Mouse (Mus musculus) hindbrain, embryonic 16.5 days (tissue): Measurements from ENCODE around the gene Gan. TPM values are rescaled to one million over a fixed set of nuclear protein-coding genes. Genes with fewer than 3 reads are reported as not detected.

ENCODE experiments used
- ATAC-seq: fragments of 200-750 bp; cut with Nextera tagmentation; 2 replicates; pipeline ENCODE4 v1.8.0; 2017; ENCODE audit warnings: moderate TSS enrichment, moderate library complexity
- H3K27ac ChIP-seq: fragments of 300-500 bp; sonication (generic); 2 replicates; pipeline ENCODE4 v1.5.1; 2014; ENCODE audit warnings: low read depth, mild to moderate bottlenecking, control low read depth, low read length, moderate library complexity
- H3K27me3 ChIP-seq: fragments of 300-500 bp; sonication (generic); replicated peaks from 2 replicates; pipeline ENCODE4 v1.6.1; 2014; ENCODE audit warnings: low read length; ENCODE audit not compliant: control insufficient read depth, insufficient read depth
- H3K36me3 ChIP-seq: fragments of 300-500 bp; sonication (generic); 2 replicates; pipeline ENCODE4 v1.6.1; 2014; ENCODE audit warnings: mild to moderate bottlenecking, low read length, moderate library complexity, mixed read lengths; ENCODE audit not compliant: control insufficient read depth, insufficient read depth
- H3K4me1 ChIP-seq: fragments of 300-500 bp; sonication (generic); 2 replicates; pipeline ENCODE4 v1.6.1; 2014; ENCODE audit warnings: low read depth, low read length; ENCODE audit not compliant: control insufficient read depth, insufficient read depth
- H3K4me2 ChIP-seq: fragments of 300-500 bp; sonication (generic); 2 replicates; pipeline ENCODE4 v1.6.1; 2014; ENCODE audit warnings: mild to moderate bottlenecking, low read length, control low read depth, moderate library complexity
- H3K4me3 ChIP-seq: fragments of 300-500 bp; sonication (generic); 2 replicates; pipeline ENCODE4 v1.5.1; 2014; ENCODE audit warnings: mild to moderate bottlenecking, low read length, control low read depth, moderate library complexity
- H3K9ac ChIP-seq: fragments of 300-500 bp; sonication (generic); 2 replicates; pipeline ENCODE4 v1.6.1; 2014; ENCODE audit warnings: low read depth, mild to moderate bottlenecking, control low read depth, low read length, moderate library complexity
- H3K9me3 ChIP-seq: fragments of 300-500 bp; sonication (generic); 2 replicates; pipeline ENCODE4 v1.6.1; 2014; ENCODE audit warnings: mild to moderate bottlenecking, low read length, moderate library complexity; ENCODE audit not compliant: control insufficient read depth
- WGBS: fragments of 180-500 bp; shearing (Covaris S2); extraction: QIAGEN DNeasy Blood & Tissue Kit; methylation state at CpG from one replicate; pipeline ENCODE4 v1.1.7; 2014; 5-methylcytosine and 5-hydroxymethylcytosine counted together
- polyA plus RNA-seq: library from polyadenylated mRNA; unstranded; fragments of >200 nt; fragmentation: Nextera tagmentation; extraction: Ambion mirVana; gene quantifications from 2 replicates; pipeline ENCODE4 v1.2.1, GENCODE M21; 2015

The Gan gene
- polyA plus RNA-seq, 1 experiment from 2014 or later: 2.8 TPM

DNA sequence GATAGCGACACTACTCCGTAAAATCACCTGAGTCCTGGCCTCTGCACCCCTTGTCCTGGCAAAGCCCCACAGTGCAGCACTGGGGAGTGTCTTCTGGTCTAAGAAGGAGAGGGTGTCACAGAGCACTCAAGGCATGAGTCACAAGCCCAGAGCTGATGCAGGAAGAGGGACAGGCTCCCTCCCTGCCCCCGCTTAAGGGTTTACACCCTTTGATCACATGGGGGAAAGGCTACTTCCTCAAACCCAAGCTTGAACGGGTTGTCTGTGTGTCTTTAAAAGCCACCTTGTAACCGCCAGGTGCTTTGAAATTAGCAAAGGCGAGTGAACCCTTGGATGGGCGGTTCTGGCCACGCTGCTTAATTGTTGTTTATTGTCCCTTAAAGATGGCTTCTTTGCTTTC is 36.7 kb upstream of the Gan start:
- H3K27ac ChIP-seq: no peak overlapping the region
- no peaks in the 10 kb centered on the region for H3K4me1 ChIP-seq
- H3K4me2 ChIP-seq: no peak overlapping the region
- no peaks in the 10 kb centered on the region for H3K27me3 ChIP-seq
- H3K9me3 ChIP-seq: no peaks in the 10 kb centered on the region
- no peak overlapping the region for H3K4me3 ChIP-seq
- 59% methylated on average over 8 of the region's 8 CpGs for WGBS
- no peak overlapping the region for H3K9ac ChIP-seq
- ATAC-seq: no peak
- no peaks in the 10 kb centered on the region for H3K36me3 ChIP-seq

GRCm38 (mm10) chr8:117123850-117124633 is 33.9 kb upstream of the Gan start:
- Histone ChIP-seq H3K4me3 (no peak overlapping the region), H3K4me2 (no peak overlapping the region)
- no peak for ATAC-seq

GRCm38 (mm10) chr8:117125854-117126253 is 32.1 kb upstream of the Gan start:
- WGBS: 97% methylated on average over 3 of the region's 3 CpGs
- H3K9me3 ChIP-seq: no peaks in the 10 kb centered on the region
- no peaks in the 10 kb centered on the region for H3K4me1 ChIP-seq
- no peak overlapping the region for H3K4me2 ChIP-seq
- H3K36me3 ChIP-seq: no peaks in the 10 kb centered on the region
- no peak overlapping the region for H3K9ac ChIP-seq
- no peak overlapping the region for H3K27ac ChIP-seq
- no peak for ATAC-seq
- no peak overlapping the region for H3K4me3 ChIP-seq
- H3K27me3 ChIP-seq: no peaks in the 10 kb centered on the region

More at GRCm38 (mm10) chr8:117123850-117124633, 33.9 kb upstream of the Gan start:
- H3K27me3 ChIP-seq: no peaks in the 10 kb centered on the region
- 82% methylated on average over 13 of the region's 13 CpGs for WGBS
- no peak overlapping the region for H3K27ac ChIP-seq
- no peaks in the 10 kb centered on the region for H3K9me3 ChIP-seq
- no peak overlapping the region for H3K9ac ChIP-seq
- no peaks in the 10 kb centered on the region for H3K36me3 ChIP-seq
- H3K4me1 ChIP-seq: no peaks in the 10 kb centered on the region

- no peak for ATAC-seq
- WGBS: 95% methylated on average over 3 of the region's 3 CpGs
- no peaks in the 10 kb centered on the region for H3K27me3 ChIP-seq
- no peak overlapping the region for H3K27ac ChIP-seq
- H3K4me3 ChIP-seq: no peak overlapping the region
- H3K4me1 ChIP-seq: no peaks in the 10 kb centered on the region
- no peaks in the 10 kb centered on the region for H3K9me3 ChIP-seq
- no peak overlapping the region for H3K4me2 ChIP-seq
- H3K9ac ChIP-seq: no peak overlapping the region
- H3K36me3 ChIP-seq: no peaks in the 10 kb centered on the region
Measured at GRCm38 (mm10) chr8:117126411-117126810, 31.5 kb upstream of the Gan start.

- Histone ChIP-seq H3K4me1 (no peaks in the 10 kb centered on the region), H3K9me3 (no peaks in the 10 kb centered on the region), H3K36me3 (no peaks in the 10 kb centered on the region), H3K9ac (no peak overlapping the region), H3K4me3 (no peak overlapping the region), H3K4me2 (no peak overlapping the region), H3K27me3 (no peaks in the 10 kb centered on the region), H3K27ac (no peak overlapping the region)
- WGBS: 88% methylated on average over 8 of the region's 8 CpGs
- ATAC-seq: no peak
Measured at GRCm38 (mm10) chr8:117127063-117127462, 30.9 kb upstream of the Gan start.

GRCm38 (mm10) chr8:117133702-117134101 is 24.2 kb upstream of the Gan start:
- no peak overlapping the region for H3K27ac ChIP-seq
- 94% methylated on average over 3 of the region's 3 CpGs for WGBS
- no peaks in the 10 kb centered on the region for H3K27me3 ChIP-seq
- no peak overlapping the region for H3K9ac ChIP-seq
- no peak for ATAC-seq
- no peaks in the 10 kb centered on the region for H3K9me3 ChIP-seq
- H3K4me1 ChIP-seq: no peaks in the 10 kb centered on the region
- no peaks in the 10 kb centered on the region for H3K36me3 ChIP-seq
- no peak overlapping the region for H3K4me2 ChIP-seq
- H3K4me3 ChIP-seq: no peak overlapping the region

DNA sequence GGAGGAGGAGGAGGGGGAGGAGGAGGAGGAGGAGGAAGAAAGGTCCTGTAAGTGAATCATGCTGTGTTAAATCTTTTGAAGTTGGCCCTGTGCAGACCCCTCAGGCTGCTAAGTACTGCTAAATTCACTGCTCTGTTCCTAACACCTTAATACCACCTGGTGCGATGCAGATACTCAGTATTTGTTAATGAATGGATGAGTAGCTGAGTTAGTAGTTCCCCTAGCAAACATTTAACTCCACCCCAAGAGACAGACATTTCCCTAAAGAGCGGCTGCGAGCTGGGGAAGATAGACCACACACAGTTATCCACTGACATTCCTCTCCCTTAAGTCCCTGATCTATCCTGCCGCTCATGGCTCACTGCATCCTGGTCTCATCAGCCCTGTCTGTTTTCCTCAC is 21.6 kb upstream of the Gan start:
- no peak overlapping the region for H3K9ac ChIP-seq
- no peak overlapping the region for H3K27ac ChIP-seq
- H3K9me3 ChIP-seq: no peaks in the 10 kb centered on the region; the same call in 1 of the 2 replicates
- H3K27me3 ChIP-seq: no peaks in the 10 kb centered on the region
- no peaks in the 10 kb centered on the region for H3K36me3 ChIP-seq
- no peak for ATAC-seq
- no peak overlapping the region for H3K4me3 ChIP-seq
- H3K4me2 ChIP-seq: no peak overlapping the region
- no peaks in the 10 kb centered on the region for H3K4me1 ChIP-seq
- 23% methylated on average over 4 of the region's 4 CpGs for WGBS

GRCm38 (mm10) chr8:117136763-117137162 is 21.2 kb upstream of the Gan start:
- no peaks in the 10 kb centered on the region for H3K36me3 ChIP-seq
- 56% methylated on average over 2 of the region's 2 CpGs for WGBS
- no peak overlapping the region for H3K4me3 ChIP-seq
- no peaks in the 10 kb centered on the region; the same call in 1 of the 2 replicates for H3K9me3 ChIP-seq
- no peak overlapping the region for H3K9ac ChIP-seq
- H3K4me1 ChIP-seq: no peaks in the 10 kb centered on the region
- no peaks in the 10 kb centered on the region for H3K27me3 ChIP-seq
- no peak overlapping the region for H3K27ac ChIP-seq
- no peak overlapping the region for H3K4me2 ChIP-seq
- ATAC-seq: no peak

DNA sequence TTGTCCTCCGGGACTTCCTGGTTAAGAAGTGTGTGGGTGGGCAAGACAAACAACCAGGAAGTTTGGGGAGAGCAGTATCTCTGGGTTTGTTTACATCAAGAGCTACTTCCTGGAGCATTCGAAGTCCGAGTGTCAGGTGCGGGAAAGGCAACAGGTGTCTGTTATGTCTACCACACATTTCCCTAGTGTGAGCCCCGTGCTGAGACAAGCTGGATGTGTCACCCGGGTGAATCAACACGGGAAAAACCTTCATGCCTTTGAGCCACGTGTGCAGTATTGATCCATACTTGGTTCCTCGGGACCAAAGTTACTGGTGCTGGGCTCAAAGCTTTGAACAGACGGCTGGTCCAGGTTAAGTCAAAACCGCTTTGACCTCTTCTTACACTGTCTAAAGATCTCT is 20.6 kb upstream of the Gan start:
- Histone ChIP-seq H3K27me3 (no peaks in the 10 kb centered on the region), H3K27ac (no peak overlapping the region), H3K36me3 (no peaks in the 10 kb centered on the region), H3K4me3 (no peak overlapping the region), H3K9ac (no peak overlapping the region), H3K4me2 (no peak overlapping the region), H3K9me3 (no peaks in the 10 kb centered on the region; the same call in 1 of the 2 replicates), H3K4me1 (no peaks in the 10 kb centered on the region)
- no peak for ATAC-seq
- 66% methylated on average over 11 of the region's 11 CpGs for whole genome bisulfite sequencing
